Mouse (Mus musculus) CH12.LX (cell line): Measurements from ENCODE around the gene Adprhl2. TPM values are rescaled to one million over a fixed set of nuclear protein-coding genes. Genes with fewer than 3 reads are reported as not detected.

Experiments
- DNase-seq: peaks from one replicate; pipeline ENCODE4 v3.0.0-alpha.2; 2013; ENCODE audit errors: extremely low read depth
- H3K27ac ChIP-seq: 2 replicates; pipeline ENCODE4 v1.5.1; 2012; ENCODE audit warnings: low read depth, mild to moderate bottlenecking, control low read depth, moderate library complexity; ENCODE audit not compliant: insufficient read depth
- H3K27me3 ChIP-seq: replicated peaks from 2 replicates; pipeline ENCODE3; 2012; ENCODE audit warnings: inconsistent platforms
- H3K36me3 ChIP-seq, 2 experiments: replicated peaks in 1 of 2; 2 replicates each; pipeline versions ENCODE3 to v1.6.1; 2012; ENCODE audit warnings: inconsistent platforms in 1 of 2, low read length in 1 of 2, mild to moderate bottlenecking in 1 of 2, mixed read lengths in 1 of 2, moderate library complexity in 1 of 2; ENCODE audit not compliant: control insufficient read depth in 1 of 2, insufficient read depth in 1 of 2
- H3K4me1 ChIP-seq, 2 experiments: 2 replicates each; pipeline ENCODE4 v1.6.1; 2012; ENCODE audit warnings: inconsistent platforms in 1 of 2, moderate library complexity in 1 of 2; ENCODE audit not compliant: insufficient read depth in 2 of 2, control insufficient read depth in 1 of 2
- H3K4me2 ChIP-seq: 2 replicates; pipeline ENCODE4 v1.6.1; 2012; ENCODE audit warnings: low read depth, mild to moderate bottlenecking, control low read depth; ENCODE audit not compliant: poor library complexity, insufficient read depth, severe bottlenecking
- H3K4me3 ChIP-seq, 3 experiments: fragments of 150-350 bp in 1 of 3; sonication (generic) in 1 of 3; replicated peaks in 1 of 3; 2 replicates each; pipeline versions ENCODE3 to v1.5.1; 2011 to 2012; ENCODE audit warnings: low read depth in 2 of 3, low read length in 2 of 3, mild to moderate bottlenecking in 2 of 3, moderate library complexity in 2 of 3, control low read depth in 1 of 3, improper control_type of control experiment in 1 of 3, inconsistent platforms in 1 of 3, mixed read lengths in 1 of 3; ENCODE audit not compliant: poor library complexity in 1 of 3
- H3K79me2 ChIP-seq: replicated peaks from 2 replicates; pipeline ENCODE4 v1.6.1; 2012; ENCODE audit warnings: mild to moderate bottlenecking, moderate library complexity; ENCODE audit not compliant: control insufficient read depth, poor library complexity, insufficient read depth, severe bottlenecking; ENCODE audit errors: extremely low read depth
- H3K9ac ChIP-seq: 2 replicates; pipeline ENCODE4 v1.6.1; 2012; ENCODE audit warnings: low read depth, mild to moderate bottlenecking, control low read depth, moderate library complexity; ENCODE audit not compliant: insufficient read depth
- H3K9me3 ChIP-seq: replicated peaks from 2 replicates; pipeline ENCODE3; 2012; ENCODE audit warnings: low read length, inconsistent platforms, mixed read lengths
- BHLHE40 ChIP-seq: IDR thresholded peaks from 2 replicates; pipeline ENCODE4 v1.6.1; 2011; ENCODE audit warnings: mild to moderate bottlenecking, low read depth, low read length, improper control_type of control experiment
- CHD1 ChIP-seq: IDR thresholded peaks from 2 replicates; pipeline ENCODE4 v1.6.1; 2012; ENCODE audit warnings: low read depth, low read length, improper control_type of control experiment, inconsistent platforms
- CHD2 ChIP-seq: IDR thresholded peaks from 2 replicates; pipeline ENCODE4 v1.6.1; 2011; ENCODE audit warnings: low read length, improper control_type of control experiment
- ETS1 ChIP-seq: conservative IDR thresholded peaks from 2 replicates; pipeline ENCODE4 v1.6.1; 2012; ENCODE audit warnings: low read depth, mild to moderate bottlenecking, inconsistent platforms, low read length, improper control_type of control experiment, moderate library complexity
- GABPA ChIP-seq: IDR thresholded peaks from 2 replicates; pipeline ENCODE4 v1.6.1; 2012; ENCODE audit warnings: low read depth, low read length, improper control_type of control experiment, inconsistent platforms; ENCODE audit not compliant: insufficient replicate concordance
- HCFC1 ChIP-seq: IDR thresholded peaks from 2 replicates; pipeline ENCODE4 v1.6.1; 2012; ENCODE audit warnings: low read depth, mild to moderate bottlenecking, inconsistent platforms, low read length, improper control_type of control experiment
- IRF4 ChIP-seq: IDR thresholded peaks from 2 replicates; pipeline ENCODE4 v1.6.1; 2014; ENCODE audit warnings: low read depth, mild to moderate bottlenecking, inconsistent platforms, low read length, improper control_type of control experiment
- JUND ChIP-seq: conservative IDR thresholded peaks from 2 replicates; pipeline ENCODE4 v1.6.1; 2011; ENCODE audit warnings: low read depth, low read length, improper control_type of control experiment
- KAT2A ChIP-seq: IDR thresholded peaks from 2 replicates; pipeline ENCODE4 v1.6.1; 2012; ENCODE audit warnings: low read length, improper control_type of control experiment, inconsistent platforms; ENCODE audit not compliant: insufficient replicate concordance
- MAZ ChIP-seq: IDR thresholded peaks from 2 replicates; pipeline ENCODE4 v1.6.1; 2012; ENCODE audit warnings: low read depth, mild to moderate bottlenecking, inconsistent platforms, low read length, improper control_type of control experiment, moderate library complexity
- MYC ChIP-seq: IDR thresholded peaks from 2 replicates; pipeline ENCODE4 v1.6.1; 2011; ENCODE audit warnings: low read depth, mild to moderate bottlenecking, improper control_type of control experiment, low read length
- NRF1 ChIP-seq: IDR thresholded peaks from 2 replicates; pipeline ENCODE4 v1.6.1; 2014; ENCODE audit warnings: low read depth, mild to moderate bottlenecking, inconsistent platforms, low read length, improper control_type of control experiment, moderate library complexity
- PAX5 ChIP-seq: IDR thresholded peaks from 2 replicates; pipeline ENCODE4 v1.6.1; 2012; ENCODE audit warnings: low read length, inconsistent platforms, mixed read lengths
- POLR2A ChIP-seq: IDR thresholded peaks from 2 replicates; pipeline ENCODE4 v1.6.1; 2011; ENCODE audit warnings: low read depth, mild to moderate bottlenecking, improper control_type of control experiment, low read length
- RAD21 ChIP-seq: IDR thresholded peaks from 2 replicates; pipeline ENCODE4 v1.6.1; 2011; ENCODE audit warnings: low read depth, mild to moderate bottlenecking, low read length, improper control_type of control experiment, moderate library complexity
- SMC3 ChIP-seq: IDR thresholded peaks from 2 replicates; pipeline ENCODE4 v1.6.1; 2011; ENCODE audit warnings: low read depth, low read length, improper control_type of control experiment
- TBP ChIP-seq: conservative IDR thresholded peaks from 2 replicates; pipeline ENCODE4 v1.6.1; 2011; ENCODE audit warnings: low read depth, low read length, improper control_type of control experiment
- TCF12 ChIP-seq: IDR thresholded peaks from 2 replicates; pipeline ENCODE4 v1.6.1; 2014; ENCODE audit warnings: low read depth, mild to moderate bottlenecking, inconsistent platforms, low read length, improper control_type of control experiment
- UBTF ChIP-seq: IDR thresholded peaks from 2 replicates; pipeline ENCODE4 v1.6.1; 2012; ENCODE audit warnings: low read depth, mild to moderate bottlenecking, inconsistent platforms, low read length, improper control_type of control experiment, moderate library complexity
- USF2 ChIP-seq: conservative IDR thresholded peaks from 2 replicates; pipeline ENCODE4 v1.6.1; 2011; ENCODE audit warnings: low read depth, low read length, improper control_type of control experiment
- ZC3H11A ChIP-seq: IDR thresholded peaks from 2 replicates; pipeline ENCODE4 v1.6.1; 2012; ENCODE audit warnings: low read depth, mild to moderate bottlenecking, inconsistent platforms, low read length, improper control_type of control experiment
- dilution Hi-C: fragments of 300-500 bp; cut with MboI; formaldehyde crosslinking; loops from 2 replicates; pipeline ENCODE4 v1.14.3; 2020; ENCODE audit warnings: low sequenced_read_pairs; ENCODE audit not compliant: extremely low pct_unique_long_range_greater_than_20kb, extremely low pct_ligation_motif_present
- in situ Hi-C: fragments of 300-500 bp; cut with MboI; formaldehyde crosslinking; loops from 3 replicates; pipeline ENCODE4 v1.14.3; 2019; ENCODE audit warnings: low sequenced_read_pairs, low pct_ligation_motif_present, low pct_unique_long_range_greater_than_20kb, mixed read lengths
- polyA plus RNA-seq: library from polyadenylated mRNA; unstranded; fragments of >175 nt; gene quantifications from 2 replicates; pipeline ENCODE4 v1.2.1, GENCODE M21; 2012; ENCODE audit warnings: low read depth; ENCODE audit not compliant: insufficient read length
- total RNA-seq, 2 experiments: library from RNA; depleted of rRNA; stranded (reverse); fragments of 300-350 nt in 1 of 2; fragments of >200 nt in 1 of 2; gene quantifications; 2 replicates each; pipeline ENCODE4 v1.2.3; 2012 to 2014

Adprhl2 gene
- total and polyA plus RNA-seq, 3 experiments = 52.0 to 68.5 (median 59.7) TPM

DNA sequence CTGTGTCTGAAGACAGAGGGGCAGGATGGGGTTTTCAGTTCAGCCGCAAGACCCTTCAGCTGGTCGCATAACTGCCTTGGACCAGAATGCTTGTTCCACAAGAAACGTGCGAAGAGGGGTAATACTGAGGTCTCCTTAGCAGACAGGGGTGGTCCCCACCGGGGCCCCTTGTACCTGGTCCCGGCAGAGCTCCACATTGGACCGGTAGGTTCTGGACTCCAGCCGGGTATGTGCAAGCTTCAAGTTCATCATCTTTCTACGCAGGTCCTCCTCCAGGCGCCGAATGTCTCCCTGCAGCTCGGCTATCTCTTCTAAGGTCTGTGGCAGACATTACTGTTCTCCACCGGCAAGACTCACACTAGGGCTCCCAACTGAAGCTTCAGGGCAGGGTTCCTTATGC, 1.1 kb upstream of the Adprhl2 start:
- in situ Hi-C loops = no loop called here
- H3K9ac ChIP-seq = no peak overlapping the region
- H3K4me2 ChIP-seq = no peak overlapping the region
- H3K36me3 ChIP-seq = peaks cover 8 to 30% of the 10 kb centered on the region in 2 experiments
- H3K9me3 ChIP-seq = no peaks in the 10 kb centered on the region
- peaks cover 4 to 17% of the 10 kb centered on the region in 2 experiments; a peak in 3 of 4 replicates for H3K4me1 ChIP-seq
- H3K4me3 ChIP-seq = no peak overlapping the region
- H3K27me3 ChIP-seq = no peaks in the 10 kb centered on the region
- no peak overlapping the region for H3K27ac ChIP-seq
- no peak for DNase-seq
- H3K79me2 ChIP-seq = peaks cover 14% of the 10 kb centered on the region
- TF ChIP-seq HCFC1 (no peak), TCF12 (no peak), USF2 (no peak), MAZ (no peak), IRF4 (no peak), POLR2A (no peak), JUND (no peak), ZC3H11A (no peak), KAT2A (no peak), TBP (no peak), RAD21 (no peak), BHLHE40 (no peak), PAX5 (no peak), SMC3 (no peak), UBTF (no peak), CHD1 (no peak), ETS1 (no peak), NRF1 (no peak), GABPA (no peak)
- TF ChIP-seq, all 38 proteins: peak for 0
- dilution Hi-C loops = no loop called here

DNA sequence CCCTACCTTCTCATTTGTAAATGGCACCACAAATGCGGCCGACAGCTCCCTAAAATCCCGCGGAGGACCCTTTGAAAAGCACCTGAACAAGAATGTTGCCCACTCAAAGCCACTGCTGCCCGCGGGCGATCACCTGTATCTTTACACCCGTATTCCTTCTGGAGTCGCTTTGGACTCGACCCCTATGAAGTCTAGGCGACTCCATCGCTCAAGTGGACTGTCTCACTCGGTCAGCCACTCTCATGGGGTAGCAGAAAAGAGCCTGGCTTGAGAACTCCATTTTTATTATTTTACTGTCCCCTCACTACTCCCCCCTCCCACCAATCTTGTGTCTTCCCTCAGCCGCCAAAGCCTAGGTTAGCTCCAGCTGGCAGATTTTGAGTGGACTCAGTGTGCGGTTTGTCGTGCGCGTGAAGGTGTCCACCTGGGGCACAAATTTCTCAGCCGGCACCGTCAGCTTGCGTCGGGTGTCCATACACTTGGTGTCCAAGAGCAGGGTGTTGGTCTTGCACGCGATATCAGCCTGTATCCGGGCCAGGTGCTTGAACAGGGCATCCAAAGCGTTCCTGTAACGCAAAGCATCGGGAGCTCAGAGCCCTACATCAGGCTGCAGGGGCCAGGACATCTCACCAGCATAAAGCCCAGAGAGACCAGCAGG, 480 bp upstream of the Adprhl2 start:
- Histone ChIP-seq H3K36me3 (peaks cover 15 to 36% of the 10 kb centered on the region in 2 experiments), H3K27me3 (no peaks in the 10 kb centered on the region), H3K79me2 (peaks cover 14% of the 10 kb centered on the region)
- TF ChIP-seq CHD2 (no peak), MYC (no peak)
- TF ChIP-seq, all 38 proteins: peak for 0
- no peak overlapping the region for H3K27ac ChIP-seq
- no peak for DNase-seq
- in situ Hi-C loops = no loop called here
- H3K4me2 ChIP-seq = peak overlapping the region; percentile 17; the same call in 1 of the 2 replicates
- H3K4me3 ChIP-seq = peak overlapping the region in 1 of 3 experiments; percentile 94
- H3K9ac ChIP-seq = no peak overlapping the region
- H3K9me3 ChIP-seq = no peaks in the 10 kb centered on the region
- dilution Hi-C loops = no loop called here
- peaks cover 4 to 17% of the 10 kb centered on the region in 2 experiments; a peak in 3 of 4 replicates for H3K4me1 ChIP-seq
